Mouse (Mus musculus) erythroblast, embryonic 14.5 days (primary cell): ENCODE measurements around the gene Usp1. TPM values are rescaled to one million over a fixed set of nuclear protein-coding genes. Genes with fewer than 3 reads are reported as not detected.
"Not testable (repeated sequence)": the region's sequence is repeated elsewhere in the genome, so short reads cannot be mapped to it uniquely, and the experiment has no call there.

Experiments used
- H3K27me3 ChIP-seq: 2 replicates; pipeline ENCODE4 v1.6.1; 2012; ENCODE audit warnings: inconsistent platforms; ENCODE audit not compliant: control insufficient read depth
- H3K36me3 ChIP-seq: 2 replicates; pipeline ENCODE4 v1.6.1; 2012; ENCODE audit warnings: mild to moderate bottlenecking, inconsistent platforms; ENCODE audit not compliant: control insufficient read depth
- H3K4me1 ChIP-seq: 2 replicates; pipeline ENCODE4 v1.6.1; 2012; ENCODE audit warnings: inconsistent platforms; ENCODE audit not compliant: control insufficient read depth
- H3K4me3 ChIP-seq: replicated peaks from 2 replicates; pipeline ENCODE3; 2012; ENCODE audit warnings: moderate library complexity, mild to moderate bottlenecking, inconsistent platforms
- H3K9me3 ChIP-seq: 2 replicates; pipeline ENCODE4 v1.6.1; 2012; ENCODE audit warnings: low read length, inconsistent platforms, mixed read lengths; ENCODE audit not compliant: control insufficient read depth
- GATA1 ChIP-seq: IDR thresholded peaks from 2 replicates; pipeline ENCODE4 v1.6.1; 2012; ENCODE audit warnings: low read length, inconsistent platforms, mixed read lengths
- TAL1 ChIP-seq: IDR thresholded peaks from 3 replicates; pipeline ENCODE4 v1.6.1; 2012; ENCODE audit warnings: low read length, inconsistent platforms, mixed read lengths
- polyA plus RNA-seq: library from polyadenylated mRNA; stranded (reverse); fragments of >175 nt; gene quantifications from 2 replicates; pipeline ENCODE4 v1.2.3, GENCODE M21; 2012

Usp1 gene
- polyA plus RNA-seq, 1 experiment, result 34.9 TPM

DNA sequence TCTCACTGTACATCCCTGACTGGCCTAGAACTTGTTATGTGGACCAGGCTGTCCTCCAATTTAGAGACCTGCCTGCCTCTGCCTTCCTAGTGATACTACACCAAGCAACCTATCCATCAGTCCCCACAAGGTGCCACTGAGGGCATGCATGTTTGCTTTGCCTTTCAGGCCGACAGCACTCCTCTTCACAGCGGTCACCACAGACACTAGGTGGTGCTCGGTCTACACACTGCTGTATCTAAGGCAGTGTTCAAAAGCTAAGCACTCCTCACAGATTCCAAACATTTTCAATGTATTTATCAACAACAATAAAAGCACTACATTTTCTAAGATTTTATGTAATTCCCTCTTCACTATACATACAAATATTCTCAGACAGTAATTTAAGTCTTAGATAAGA is 46.3 kb downstream of the Usp1 start:
- H3K4me1 ChIP-seq, result no peaks in the 10 kb centered on the region
- H3K4me3 ChIP-seq, result no peak overlapping the region
- no peaks in the 10 kb centered on the region for H3K9me3 ChIP-seq
- TF ChIP-seq GATA1, result no peak
- TF ChIP-seq TAL1, result no peak
- H3K27me3 ChIP-seq, result no peaks in the 10 kb centered on the region
- peaks cover 41% of the 10 kb centered on the region for H3K36me3 ChIP-seq

DNA sequence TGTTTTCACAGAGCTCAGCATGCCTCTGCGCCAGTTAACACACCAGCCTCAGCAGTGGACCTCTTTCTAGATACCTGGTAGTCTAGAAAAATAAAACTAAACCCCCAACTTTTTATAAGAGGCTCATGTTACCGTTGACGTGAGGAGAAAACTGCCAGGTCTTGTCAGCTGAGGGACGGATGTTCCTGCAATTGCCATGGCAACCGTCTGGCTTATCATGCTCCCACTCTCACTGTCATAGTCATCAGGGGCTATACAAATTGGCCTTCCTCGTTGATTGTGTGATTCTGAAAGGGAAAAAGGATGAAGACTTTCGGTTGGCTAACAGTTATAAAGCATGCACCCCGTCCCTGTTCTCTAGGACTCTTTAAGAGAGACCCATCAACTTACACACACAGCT is 52.1 kb downstream of the Usp1 start:
- TF ChIP-seq GATA1 (no peak), TAL1 (no peak)
- H3K4me3 ChIP-seq, result no peak overlapping the region
- H3K36me3 ChIP-seq, result peaks cover 6% of the 10 kb centered on the region
- no peaks in the 10 kb centered on the region for H3K27me3 ChIP-seq
- H3K9me3 ChIP-seq, result no peaks in the 10 kb centered on the region
- no peaks in the 10 kb centered on the region for H3K4me1 ChIP-seq

DNA sequence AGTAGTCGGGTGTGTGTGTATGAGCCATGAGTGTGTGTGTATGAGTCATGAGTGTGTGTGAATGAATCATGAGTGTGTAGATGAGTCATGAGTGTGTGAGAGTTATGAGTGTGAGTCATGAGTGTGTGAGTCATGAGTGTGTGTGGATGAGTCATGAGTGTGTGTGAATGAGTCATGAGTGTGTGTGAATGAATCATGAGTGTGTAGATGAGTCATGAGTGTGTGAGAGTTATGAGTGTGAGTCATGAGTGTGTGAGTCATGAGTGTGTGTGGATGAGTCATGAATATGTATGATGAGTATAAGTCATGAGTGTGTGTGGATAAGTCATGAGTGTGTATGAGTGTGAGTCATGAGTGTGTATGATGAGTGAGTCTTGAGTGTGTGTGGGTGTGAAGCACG is 54.7 kb downstream of the Usp1 start:
- H3K27me3 ChIP-seq, H3K36me3 ChIP-seq: not testable (repeated sequence)

DNA sequence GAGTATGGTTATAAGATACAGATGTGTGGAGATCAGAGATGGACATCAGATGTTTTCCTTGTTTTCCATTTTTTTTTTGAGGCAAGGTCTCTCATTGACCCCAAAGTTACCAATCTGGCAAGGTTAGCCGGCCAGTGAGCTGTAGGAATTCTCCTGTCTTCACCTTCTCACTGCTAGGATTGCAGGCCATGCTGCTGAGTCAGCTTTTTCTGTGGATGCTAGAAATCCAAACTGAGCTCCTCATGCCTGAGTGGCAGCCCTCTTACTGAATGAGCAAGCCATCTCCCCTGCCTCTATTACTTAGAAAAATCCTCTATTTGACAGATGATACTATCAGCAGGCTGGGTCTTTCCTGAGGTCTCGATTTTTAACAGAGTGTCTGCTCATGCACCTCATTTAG is 55.1 kb downstream of the Usp1 start:
- TF ChIP-seq GATA1, result no peak
- TF ChIP-seq TAL1, result no peak
- Histone ChIP-seq H3K36me3 (no peaks in the 10 kb centered on the region; the same call in 1 of the 2 replicates), H3K4me3 (no peak overlapping the region), H3K9me3 (no peaks in the 10 kb centered on the region), H3K4me1 (no peaks in the 10 kb centered on the region), H3K27me3 (no peaks in the 10 kb centered on the region)

More for the DNA sequence above, 54.7 kb downstream of the Usp1 start:
- H3K4me3 ChIP-seq, H3K9me3 ChIP-seq, H3K4me1 ChIP-seq: not testable (repeated sequence)

DNA sequence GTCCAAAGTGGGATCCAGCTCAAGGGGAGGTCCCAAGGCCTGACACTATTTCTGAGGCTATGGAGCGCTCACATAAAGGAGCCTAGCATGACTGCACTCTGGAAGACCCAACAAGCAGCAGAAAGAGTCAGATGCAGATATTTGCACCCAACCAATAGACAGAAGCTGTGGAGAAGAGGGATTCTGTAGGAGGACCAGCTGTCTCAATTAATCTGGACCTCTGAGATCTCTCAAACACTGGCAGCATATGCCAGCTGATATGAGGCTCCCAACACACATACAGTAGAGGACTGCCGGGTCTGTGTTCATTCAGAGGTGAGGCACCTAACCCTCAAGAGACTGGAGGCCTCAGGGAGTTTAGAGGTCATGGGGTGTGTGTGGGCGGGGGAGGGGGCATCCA is 56.4 kb downstream of the Usp1 start:
- H3K4me3 ChIP-seq, H3K4me1 ChIP-seq, H3K9me3 ChIP-seq, H3K27me3 ChIP-seq, H3K36me3 ChIP-seq: not testable (repeated sequence)

DNA sequence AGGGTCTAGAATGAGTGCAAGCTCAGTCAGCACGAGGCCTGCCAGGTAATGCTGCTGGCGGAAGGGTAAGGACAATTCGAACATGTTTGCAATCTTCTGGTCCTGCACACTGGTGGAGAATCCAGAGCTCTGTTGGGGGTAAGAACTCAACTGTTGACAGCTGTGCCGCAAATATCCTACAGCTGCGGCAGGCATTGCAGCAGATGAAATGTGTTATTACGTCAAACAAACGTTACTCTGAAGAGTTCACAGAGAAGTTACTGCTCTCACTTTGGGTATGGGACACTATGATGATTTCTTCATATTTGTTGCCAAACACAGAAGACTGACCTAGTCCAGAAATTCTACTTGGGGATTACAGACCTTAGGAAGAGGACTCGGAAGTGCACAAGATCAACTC is 61.1 kb downstream of the Usp1 start:
- H3K4me3 ChIP-seq, result no peak overlapping the region
- H3K4me1 ChIP-seq, result no peaks in the 10 kb centered on the region
- H3K27me3 ChIP-seq, result no peaks in the 10 kb centered on the region
- TF ChIP-seq TAL1 (no peak), GATA1 (no peak)
- H3K9me3 ChIP-seq, result no peaks in the 10 kb centered on the region
- H3K36me3 ChIP-seq, result peaks cover 17% of the 10 kb centered on the region

Other genes with a start within 250 kb of the Usp1 start
- gene L1td1, start 197.1 kb upstream of the Usp1 start, polyA plus RNA-seq, result not detected in 2 replicates
- gene Kank4, start 106.3 kb upstream of the Usp1 start, polyA plus RNA-seq, result not detected in 2 replicates
- gene I0C0044D17Rik, start 100.0 kb upstream of the Usp1 start, polyA plus RNA-seq, result not detected in 2 replicates
- gene Angptl3, start 107.1 kb downstream of the Usp1 start, polyA plus RNA-seq, result 0.08 TPM in 1 of 2 replicates, not detected in the other
- 0.07 and 0.39 TPM in 2 replicates for gene Dock7, start 197.1 kb downstream of the Usp1 start, polyA plus RNA-seq